Mouse (Mus musculus): ENCODE measurements around the gene Znfx1.
"Not testable (repeated sequence)": the region's sequence is repeated elsewhere in the genome, so short reads cannot be mapped to it uniquely, and the experiment has no call there.

Znfx1 gene

DNA sequence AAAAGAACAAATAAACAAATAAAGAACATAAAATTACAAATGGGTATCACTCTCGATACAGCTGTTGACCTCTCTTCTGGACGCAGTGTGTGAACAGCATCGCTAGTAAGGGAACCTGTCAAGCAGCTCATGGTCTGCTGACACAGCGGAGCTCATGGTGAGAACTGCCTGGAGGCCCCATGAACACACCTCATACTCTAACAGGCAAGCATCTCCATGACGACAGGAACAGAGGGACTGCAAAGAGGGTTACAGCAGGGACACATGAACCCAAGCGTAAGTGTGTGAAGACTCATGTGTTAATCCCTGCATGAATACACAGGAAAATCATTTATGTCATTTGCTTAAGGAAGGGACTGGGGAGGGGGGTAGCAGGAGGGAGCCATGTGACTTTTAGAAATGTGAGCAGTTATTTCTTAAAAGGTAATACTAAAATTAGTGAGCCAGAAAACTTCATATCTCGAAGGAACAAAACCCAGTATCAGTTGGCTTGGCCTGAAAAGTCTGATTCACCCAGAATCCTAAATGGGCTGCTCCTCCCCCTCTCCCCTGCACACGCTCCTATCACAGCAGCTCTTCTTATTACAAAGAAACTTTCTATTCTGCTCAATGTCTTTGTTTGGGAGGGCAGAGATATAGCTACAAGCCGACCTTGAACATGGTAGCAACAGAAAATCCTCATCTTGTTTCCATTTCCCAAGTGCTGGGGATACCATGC is 9.5 kb downstream of the Znfx1 start:
- DNase-seq (ENCODE audit: low spot score in 2 of 2): no peak

DNA sequence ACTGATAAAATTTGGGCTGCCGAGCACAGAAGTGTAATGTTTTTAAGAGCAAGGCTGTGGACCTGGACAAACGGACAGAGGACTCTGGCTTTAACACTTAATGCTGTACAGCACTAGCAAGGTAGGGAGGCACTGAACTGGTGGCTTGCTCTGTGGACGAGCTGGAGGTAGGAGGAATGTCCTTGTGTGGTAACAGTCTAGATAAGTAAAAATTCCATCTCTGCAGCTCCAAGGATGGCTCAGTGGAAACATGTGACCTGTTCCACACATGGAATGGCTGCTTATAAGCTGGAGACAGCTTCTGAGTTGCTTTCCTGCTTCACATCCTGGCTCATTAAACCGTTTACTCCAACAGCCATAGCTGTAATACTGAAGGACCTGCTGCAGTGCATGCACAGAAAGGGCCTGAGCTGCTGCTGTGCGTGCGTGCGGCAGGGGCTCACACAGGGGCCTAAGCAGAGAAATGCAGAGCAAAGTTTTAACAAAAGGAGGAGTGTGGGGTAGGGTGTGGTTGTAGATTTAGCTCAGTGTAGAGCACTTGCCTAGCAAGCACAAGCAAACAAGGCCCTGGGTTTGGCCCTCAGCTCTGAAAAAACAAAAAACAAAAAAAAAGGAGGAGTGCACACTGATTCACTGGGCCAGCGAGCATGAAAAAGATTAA is 14.0 kb downstream of the Znfx1 start:
- DNase-seq (ENCODE audit: low spot score in 2 of 2): no peak

DNA sequence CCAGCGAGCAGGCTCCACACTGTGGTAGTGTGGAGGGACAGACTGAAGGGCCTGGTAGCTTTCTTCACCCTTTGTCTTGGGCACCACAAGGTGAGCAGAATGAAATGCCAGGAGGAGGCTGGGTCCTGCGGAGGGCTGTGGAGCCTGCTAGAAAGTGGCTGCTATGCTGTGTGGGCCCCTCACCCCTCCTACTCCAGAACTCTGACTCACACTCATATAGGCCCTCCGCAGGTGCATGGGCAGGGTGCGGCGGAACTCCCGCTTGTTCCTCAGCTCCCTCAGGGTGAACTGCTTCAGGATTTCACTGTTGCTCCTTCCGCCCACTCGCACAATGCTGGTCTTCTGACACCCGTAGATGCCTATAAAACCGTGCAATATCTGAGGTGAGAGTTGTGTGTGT is 14.6 kb downstream of the Znfx1 start:
- no peak for DNase-seq (ENCODE audit: low spot score in 2 of 2)

DNA sequence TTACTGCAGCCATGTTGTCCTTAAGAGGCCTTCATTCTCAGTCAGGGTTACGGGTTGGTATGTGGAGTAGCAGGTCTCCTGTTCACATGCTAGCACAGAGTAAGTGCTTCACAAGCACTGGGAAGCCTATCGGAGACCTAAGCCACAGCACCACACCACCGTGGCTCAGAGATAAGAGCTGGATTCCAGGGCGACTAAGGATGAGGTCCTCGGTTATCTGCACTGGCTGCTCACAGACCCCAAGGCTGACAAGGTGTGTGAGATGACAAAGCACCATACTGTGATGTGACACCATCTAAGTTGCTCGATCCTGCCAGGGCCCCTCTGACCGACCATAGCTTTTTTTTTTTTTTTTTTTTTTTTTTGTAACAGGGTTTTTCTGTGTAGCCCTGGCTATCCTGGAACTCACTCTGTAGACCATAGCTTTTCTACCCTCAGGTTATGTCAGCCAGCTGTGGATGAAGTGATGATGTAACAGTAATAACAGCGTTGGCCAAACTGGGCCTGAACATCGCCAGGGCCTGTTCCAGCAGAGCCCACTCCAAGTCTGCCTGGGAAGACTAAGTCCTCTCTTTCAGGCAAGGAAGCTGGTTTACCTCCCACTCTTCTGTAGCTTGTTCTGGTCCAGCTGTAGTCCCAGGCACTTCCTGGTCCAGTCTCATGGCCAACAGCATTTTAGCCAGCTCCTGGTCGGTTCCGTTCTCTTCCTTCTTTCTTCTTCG is 19.3 kb downstream of the Znfx1 start:
- no peak for DNase-seq (ENCODE audit: low spot score in 2 of 2)

DNA sequence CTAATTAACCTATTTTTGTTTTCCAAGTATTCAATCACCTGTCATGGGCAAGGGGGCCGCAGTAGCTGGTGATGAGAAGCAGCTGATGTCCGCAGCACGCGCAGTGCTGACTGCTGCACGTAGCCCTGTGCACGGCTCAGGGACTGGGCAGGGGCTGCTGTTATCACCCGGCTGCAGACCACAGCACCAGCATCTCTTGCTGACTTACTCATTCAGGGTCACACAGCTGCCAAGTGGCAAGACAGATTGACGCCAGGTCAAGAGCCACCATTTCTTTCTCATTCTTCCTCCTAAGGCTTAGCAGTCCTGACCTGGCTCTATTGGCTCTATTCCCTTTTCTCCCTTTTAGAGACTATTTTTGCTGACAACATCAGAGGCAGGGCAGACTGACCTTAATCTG is 23.4 kb downstream of the Znfx1 start:
- no peak for DNase-seq (ENCODE audit: low spot score in 2 of 2)

DNA sequence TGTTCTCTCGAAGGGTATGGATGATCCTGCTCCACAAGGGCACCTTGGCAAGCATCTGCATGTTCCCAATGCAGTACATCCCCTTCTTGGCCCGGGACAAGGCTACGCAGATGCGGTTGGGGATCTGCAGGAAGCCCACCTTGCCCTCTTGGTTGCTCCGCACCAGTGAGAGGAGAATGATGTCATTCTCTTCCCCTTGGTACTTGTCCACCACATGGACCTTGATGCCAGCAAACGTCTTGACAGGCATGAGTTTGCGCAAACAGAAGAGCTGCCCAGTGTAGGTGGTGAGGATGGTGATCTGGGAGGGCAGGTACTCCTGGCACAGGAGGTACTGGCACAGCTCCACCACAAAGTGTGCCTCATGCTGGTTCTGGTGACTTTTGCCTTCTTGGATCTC is 24.1 kb downstream of the Znfx1 start:
- no peak for DNase-seq (ENCODE audit: low spot score in 2 of 2)

DNA sequence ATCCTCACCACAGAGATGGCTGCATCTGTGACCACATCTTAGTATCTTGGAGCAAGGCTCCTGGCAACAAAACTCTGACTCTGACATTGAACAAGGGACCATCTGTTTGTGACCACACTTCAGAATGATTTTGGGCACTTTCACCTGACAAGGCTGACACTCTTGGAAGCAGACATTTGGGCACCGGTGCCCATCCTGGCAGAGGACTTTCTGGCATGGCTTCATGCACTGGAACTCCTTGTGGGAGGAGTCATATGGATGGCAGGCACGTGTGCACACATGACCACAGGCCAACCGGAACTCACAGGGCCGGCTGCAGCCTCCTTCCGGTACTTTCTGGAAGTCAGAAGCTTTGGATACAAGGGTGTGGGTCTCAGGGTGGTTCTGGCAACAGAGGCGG is 24.5 kb downstream of the Znfx1 start:
- DNase-seq (ENCODE audit: low spot score in 2 of 2): no peak

DNA sequence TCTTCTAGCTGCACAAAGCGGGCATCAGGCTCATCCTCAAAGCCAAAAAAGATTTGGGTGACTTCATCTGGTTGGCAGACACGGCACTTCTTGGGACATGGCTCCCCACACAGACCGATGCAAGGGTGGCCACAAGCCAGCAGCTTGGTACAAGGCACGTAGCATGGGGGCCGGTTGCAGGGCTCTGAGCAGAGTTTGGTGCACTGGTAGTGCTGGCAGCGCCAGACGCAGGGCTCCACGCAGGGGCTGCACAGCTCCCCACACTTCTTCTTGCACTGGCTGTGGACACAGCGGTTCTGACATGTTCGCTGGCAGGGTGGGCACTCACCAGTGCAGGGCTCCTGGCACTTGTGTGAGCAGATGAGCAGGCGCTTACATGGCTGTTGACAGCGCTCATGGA is 25.1 kb downstream of the Znfx1 start:
- no peak for DNase-seq (ENCODE audit: low spot score in 2 of 2)

DNA sequence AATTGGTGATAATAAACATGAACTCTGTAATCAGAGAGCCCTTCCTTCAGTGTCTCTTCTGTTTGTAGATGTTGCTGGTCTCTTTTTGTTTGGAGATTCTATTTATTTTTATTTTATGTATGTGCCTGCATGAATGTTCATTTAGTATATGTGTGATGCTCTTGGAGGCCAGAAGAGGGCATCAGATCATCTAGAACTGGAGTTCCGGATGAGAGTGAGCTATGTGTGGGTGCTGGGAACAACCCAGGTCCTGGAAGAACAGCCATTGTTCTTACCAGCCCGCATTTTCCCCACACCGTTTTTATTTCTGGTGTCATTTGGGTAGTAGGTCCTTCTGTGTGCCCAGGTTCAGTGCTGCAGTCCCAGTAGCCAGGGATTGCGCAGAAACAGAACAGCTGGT is 32.3 kb downstream of the Znfx1 start:
- DNase-seq (ENCODE audit: low spot score in 2 of 2): no peak

DNA sequence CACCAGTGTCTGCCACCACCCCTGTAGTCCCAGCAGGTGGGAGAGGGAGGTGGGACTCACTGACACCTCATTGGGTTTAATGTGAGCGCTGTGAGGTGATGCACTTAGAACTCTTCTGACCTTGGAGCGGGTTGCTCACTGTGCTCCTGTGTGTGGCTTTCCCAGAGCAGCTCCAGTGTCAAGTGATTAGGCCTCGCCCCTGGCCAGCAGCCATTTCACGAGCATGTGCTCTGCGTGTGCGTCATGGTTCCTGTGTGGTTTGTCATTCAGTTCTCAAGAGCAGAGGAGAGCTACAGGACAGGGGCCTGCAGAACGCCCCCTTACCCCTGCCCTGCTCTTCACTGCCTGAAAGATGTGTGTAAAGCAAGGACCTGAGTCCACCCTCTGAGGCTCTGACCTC is 34.3 kb downstream of the Znfx1 start:
- no peak for DNase-seq (ENCODE audit: low spot score in 2 of 2)

DNA sequence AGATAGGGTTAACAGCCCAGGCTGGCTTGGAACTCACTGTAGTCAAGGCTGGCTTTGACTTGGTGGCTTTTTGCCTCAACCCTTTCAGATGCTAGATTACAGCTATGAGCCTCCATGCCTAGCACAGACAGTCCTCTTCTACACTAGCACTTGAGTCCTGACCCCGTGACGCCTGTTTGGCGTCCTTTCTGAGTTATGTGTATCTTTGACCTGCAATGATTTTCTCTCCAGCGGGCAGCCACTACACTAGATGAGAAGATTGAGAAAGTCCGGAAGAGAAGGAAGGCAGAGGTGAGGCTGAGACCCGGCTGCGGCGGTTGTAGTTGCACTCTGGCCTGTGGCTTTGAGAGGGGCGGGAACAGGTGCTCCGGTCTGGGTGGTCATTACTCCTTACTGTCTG is 43.4 kb downstream of the Znfx1 start:
- no peak for DNase-seq (ENCODE audit: low spot score in 2 of 2)

DNA sequence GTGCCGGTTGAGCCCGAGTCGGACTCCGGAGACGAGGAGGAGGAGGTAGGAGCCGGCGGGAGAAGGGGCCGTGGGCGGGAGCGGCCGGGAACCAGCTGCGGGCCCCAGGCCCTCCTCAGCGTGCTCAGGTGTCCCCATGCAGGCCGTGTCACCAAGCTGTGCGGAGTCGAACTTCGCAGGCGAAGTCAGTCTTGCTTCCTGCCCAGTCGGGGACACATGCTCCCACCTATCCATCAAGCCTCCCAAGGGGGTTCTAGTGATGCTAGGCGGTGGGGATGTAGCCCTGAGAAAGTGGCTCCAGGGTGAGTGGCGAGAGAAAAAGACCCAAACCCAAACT is 47.5 kb downstream of the Znfx1 start:
- no peak for DNase-seq (ENCODE audit: low spot score in 2 of 2)

DNA sequence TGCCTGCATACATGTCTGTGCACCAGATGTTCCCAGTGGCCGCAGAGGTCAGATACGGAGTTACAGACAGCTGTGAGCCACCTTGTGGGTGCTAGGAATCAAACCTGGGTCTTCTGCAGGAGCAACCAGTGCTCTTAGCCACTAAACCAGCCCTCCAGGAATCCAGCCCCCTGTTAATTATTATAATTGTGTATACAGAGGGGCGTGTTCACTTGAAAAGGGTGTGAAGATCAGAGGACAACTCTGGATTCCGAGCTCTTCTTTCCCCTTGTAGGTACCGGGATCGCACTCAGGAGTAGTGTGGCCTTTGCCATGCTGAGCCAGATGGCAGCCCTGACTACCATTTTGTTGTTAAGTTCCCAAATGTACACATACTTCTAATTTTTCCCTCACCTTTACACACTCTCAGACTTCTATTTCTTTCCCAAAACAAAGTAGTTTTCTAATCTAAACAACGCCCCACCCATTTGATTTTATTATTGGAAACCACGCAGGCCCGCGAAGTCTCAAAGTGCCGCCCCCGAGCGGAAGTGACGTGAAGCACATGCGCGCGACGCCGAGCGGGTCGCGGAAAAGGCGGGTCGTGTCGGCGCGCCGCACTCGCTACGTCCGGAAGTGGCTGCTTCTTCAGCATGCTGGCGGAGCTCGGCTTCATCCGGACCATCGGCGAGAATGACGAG is 48.0 kb downstream of the Znfx1 start, which contains the start of gene Ddx27:
Gene Ddx27, plus strand, starts transcription at position 492 of the 680 bp plus-strand sequence.
- peak; percentile 86 to 94 for DNase-seq (ENCODE audit: low spot score in 2 of 2)

DNA sequence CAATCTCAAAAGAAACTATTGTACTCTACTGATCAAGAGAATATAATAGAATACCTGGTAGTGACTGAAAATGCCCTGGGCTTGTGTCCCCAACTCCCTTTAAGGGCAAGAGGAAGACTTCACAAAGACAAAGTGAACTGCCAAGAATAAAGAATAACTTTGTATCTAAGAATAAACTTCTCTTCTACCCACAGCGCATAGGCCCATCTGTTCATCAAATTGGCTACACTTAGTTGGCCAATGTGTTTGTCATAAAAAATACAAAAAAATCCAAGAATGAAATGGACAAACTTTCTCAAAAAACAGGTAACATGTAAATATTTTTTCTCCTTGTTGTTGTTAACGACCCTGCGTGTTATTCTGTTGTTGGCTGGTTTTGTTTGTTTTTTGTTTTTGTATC is 52.3 kb downstream of the Znfx1 start:
- DNase-seq (ENCODE audit: low spot score in 2 of 2): no peak

DNA sequence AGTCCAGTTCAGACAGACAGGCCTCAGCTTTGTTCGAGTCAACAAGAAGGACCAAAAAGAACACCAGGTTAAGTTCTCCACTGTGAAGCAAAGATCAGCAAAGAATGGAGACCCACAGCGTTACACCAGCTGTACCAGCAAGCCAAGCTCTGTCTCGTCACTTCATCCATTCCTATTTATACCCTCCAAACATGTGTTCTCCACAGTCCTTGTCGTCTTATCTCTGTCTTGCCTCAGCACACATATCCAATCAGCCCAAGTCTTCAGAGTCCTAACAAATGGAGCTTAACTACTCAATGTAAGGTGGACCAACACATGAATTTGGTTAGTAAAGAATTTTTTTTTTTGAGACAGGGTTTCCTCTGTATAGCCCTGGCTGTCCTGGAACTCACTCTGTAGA is 53.3 kb downstream of the Znfx1 start:
- no peak for DNase-seq (ENCODE audit: low spot score in 2 of 2)

DNA sequence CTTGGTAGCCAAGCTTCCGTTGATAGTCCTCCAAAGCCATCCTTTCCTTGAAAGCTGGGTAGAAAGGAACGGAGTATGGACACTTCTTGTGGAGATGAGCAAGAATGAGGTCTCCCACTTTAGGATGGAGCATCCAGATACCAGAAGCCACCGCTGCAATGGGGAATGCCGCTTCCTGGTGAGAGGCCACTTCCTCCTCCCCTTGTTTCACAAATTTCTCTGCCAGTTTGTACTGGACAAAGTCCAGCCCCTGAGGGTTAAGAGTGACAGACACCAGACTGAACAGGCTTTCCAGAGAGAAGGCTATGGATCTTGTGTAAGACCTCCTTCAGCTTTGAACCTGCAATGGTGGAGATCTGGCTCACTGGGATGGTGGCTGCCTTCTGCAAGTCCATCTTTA is 55.2 kb downstream of the Znfx1 start:
- DNase-seq (ENCODE audit: low spot score in 2 of 2): not testable (repeated sequence)

DNA sequence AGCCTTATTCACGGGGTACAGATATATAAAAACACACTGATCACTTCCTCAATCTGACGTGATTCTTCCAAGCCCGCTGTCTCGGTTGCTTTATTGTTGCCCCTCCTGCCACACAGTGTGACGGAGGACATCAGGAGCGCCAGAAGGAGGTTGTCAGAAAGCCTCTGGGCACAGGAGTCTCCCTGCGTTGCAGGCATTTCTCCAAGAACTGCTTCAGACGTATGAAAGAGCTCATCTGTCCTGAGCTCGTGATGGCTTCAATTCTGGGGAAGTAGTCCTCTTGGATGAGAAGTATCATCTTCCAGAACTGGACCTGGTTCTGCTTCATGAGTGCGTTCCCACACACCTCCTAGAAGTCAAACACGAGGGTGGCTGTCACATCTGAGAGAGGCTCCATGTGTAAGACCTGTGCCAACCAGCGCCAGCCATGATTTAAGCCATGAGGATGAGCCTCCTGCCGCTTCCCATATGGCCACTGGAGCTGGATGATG is 55.8 kb downstream of the Znfx1 start:
- no peak for DNase-seq (ENCODE audit: low spot score in 2 of 2)

DNA sequence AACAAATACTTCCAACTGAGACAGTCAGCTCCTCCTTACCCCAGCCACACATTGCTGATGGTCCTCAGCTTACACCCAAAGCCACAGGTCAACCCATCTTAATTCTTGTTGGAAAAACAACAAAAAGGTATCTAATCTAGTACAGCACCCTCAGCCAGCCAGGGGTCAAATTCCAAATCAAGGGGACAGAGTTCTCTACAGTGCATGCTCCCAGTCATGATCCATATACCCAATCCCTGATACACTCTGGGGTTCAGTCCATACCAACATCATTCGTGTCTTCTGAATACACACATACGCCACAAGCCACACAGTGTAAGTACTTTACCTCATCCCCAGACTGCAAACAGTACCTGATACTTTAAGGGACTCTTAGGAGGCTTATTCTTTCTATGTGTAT is 56.5 kb downstream of the Znfx1 start:
- DNase-seq (ENCODE audit: low spot score in 2 of 2): no peak

DNA sequence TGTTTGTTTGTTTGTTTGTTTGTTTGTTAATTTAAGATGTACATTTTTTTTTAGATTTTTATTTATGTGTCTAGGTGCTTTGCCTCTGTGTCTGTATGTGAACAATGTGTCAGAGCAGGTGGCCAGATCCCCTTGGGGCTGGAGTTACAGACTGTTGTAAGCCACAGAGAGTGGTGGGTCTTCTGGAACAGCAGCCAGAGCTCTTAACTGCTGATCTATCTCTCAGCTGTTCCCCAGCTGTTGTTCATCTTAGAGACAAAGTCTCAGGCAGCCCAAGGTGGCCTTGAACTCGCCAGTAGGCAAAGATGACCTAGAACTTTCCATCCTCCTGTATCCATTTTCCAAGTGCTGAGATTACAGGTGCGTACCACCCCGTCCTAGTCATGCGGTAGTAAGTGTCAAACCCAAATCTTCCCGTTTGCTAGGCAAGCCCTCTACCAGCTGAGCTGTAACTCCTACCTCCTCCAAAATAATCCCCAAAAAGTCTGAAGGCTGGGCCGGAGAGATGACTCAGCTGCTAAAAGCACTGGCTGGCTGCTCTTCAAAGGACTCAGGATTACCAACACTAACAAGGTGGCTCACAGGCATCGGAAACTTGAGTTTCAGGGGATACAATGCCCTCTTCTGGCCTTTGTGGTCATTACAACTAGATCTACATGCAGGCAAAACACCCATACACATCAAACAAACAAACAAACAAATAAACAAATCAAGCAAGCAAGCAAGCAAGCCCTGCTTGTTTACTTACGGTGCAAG is 58.5 kb downstream of the Znfx1 start:
- DNase-seq (ENCODE audit: low spot score in 2 of 2): peak; percentile 39 to 76

DNA sequence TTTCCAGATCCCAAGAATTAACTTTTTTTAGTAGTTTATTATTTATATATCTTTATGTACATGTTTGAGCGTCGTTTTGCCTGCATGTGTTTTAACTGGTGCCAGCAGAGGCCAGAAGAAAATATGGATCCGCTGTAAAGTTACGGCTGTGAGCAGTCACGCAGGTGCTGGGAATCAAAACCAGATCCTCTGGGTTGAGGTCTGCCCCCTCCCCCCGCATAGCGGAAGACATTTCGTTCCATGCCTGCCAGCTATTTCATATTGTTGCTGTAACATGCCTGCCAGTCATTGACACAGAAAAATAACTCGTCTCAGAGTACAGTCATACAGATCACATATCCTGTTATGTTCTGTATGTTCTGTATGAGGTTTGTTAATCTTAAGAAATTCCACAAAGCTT is 61.3 kb downstream of the Znfx1 start:
- DNase-seq (ENCODE audit: low spot score in 2 of 2): no peak

DNA sequence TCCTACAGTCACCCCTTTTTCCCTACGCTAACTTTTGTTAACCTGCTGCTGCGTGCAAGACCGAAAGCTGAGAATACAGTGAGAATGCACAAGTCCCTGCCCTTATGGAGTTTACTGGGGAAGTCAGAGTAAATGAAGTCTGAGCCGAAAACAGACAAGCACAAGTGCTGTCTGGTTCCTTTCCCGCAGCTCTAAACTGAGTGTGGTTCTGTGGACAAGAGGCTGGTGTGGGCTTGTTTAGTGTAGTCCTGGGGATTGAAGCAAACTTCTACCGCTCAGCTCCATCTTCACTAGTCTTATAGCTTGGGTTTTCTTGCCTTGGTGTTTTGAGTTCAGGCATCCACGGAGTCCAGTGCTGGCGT is 66.3 kb downstream of the Znfx1 start:
- no peak for DNase-seq (ENCODE audit: low spot score in 2 of 2)
